Mouse (Mus musculus) midbrain, embryonic 15.5 days (tissue): ENCODE results near the gene Gm20388. TPM values are rescaled to one million over a fixed set of nuclear protein-coding genes. Genes with fewer than 3 reads are reported as not detected.
"Not testable (repeated sequence)": the region's sequence is repeated elsewhere in the genome, so short reads cannot be mapped to it uniquely, and the experiment has no call there.

Source experiments
- ATAC-seq: fragments of 200-750 bp; cut with Nextera tagmentation; replicated peaks from 2 replicates; pipeline ENCODE4 v1.8.0; 2017; ENCODE audit warnings: moderate TSS enrichment
- H3K27ac ChIP-seq: fragments of 300-500 bp; sonication (generic); 2 replicates; pipeline ENCODE4 v1.5.1; 2015; ENCODE audit warnings: mild to moderate bottlenecking, inconsistent platforms
- H3K27me3 ChIP-seq: fragments of 300-500 bp; sonication (generic); replicated peaks from 2 replicates; pipeline ENCODE4 v1.6.1; 2015; ENCODE audit warnings: inconsistent platforms
- H3K36me3 ChIP-seq: fragments of 300-500 bp; sonication (generic); replicated peaks from 2 replicates; pipeline ENCODE4 v1.6.1; 2015; ENCODE audit warnings: inconsistent platforms
- H3K4me1 ChIP-seq: fragments of 300-500 bp; sonication (generic); 2 replicates; pipeline ENCODE4 v1.6.1; 2015; ENCODE audit warnings: inconsistent platforms
- H3K4me2 ChIP-seq: fragments of 300-500 bp; sonication (generic); 2 replicates; pipeline ENCODE4 v1.6.1; 2015; ENCODE audit warnings: inconsistent platforms, mild to moderate bottlenecking, moderate library complexity
- H3K4me3 ChIP-seq: fragments of 300-500 bp; sonication (generic); 2 replicates; pipeline ENCODE4 v1.5.1; 2015; ENCODE audit warnings: mild to moderate bottlenecking, inconsistent platforms
- H3K9ac ChIP-seq: fragments of 300-500 bp; sonication (generic); 2 replicates; pipeline ENCODE4 v1.6.1; 2015; ENCODE audit warnings: mild to moderate bottlenecking, inconsistent platforms
- H3K9me3 ChIP-seq: fragments of 300-500 bp; sonication (generic); 2 replicates; pipeline ENCODE4 v1.6.1; 2016; ENCODE audit warnings: inconsistent platforms
- WGBS: fragments of 180-500 bp; shearing (Covaris S2); methylation state at CpG from one replicate; pipeline ENCODE4 v1.1.7; 2015; ENCODE audit warnings: mixed read lengths; 5-methylcytosine and 5-hydroxymethylcytosine counted together
- polyA plus RNA-seq: library from polyadenylated mRNA; unstranded; fragments of >200 nt; fragmentation: Nextera tagmentation; extraction: Ambion mirVana; gene quantifications from 2 replicates; pipeline ENCODE4 v1.2.1, GENCODE M21; 2015

Gm20388 gene
- polyA plus RNA-seq, 1 experiment from 2014 or later: 5.6 TPM

- Histone ChIP-seq H3K27ac (no peak overlapping the region), H3K27me3 (no peaks in the 10 kb centered on the region), H3K4me2 (no peak overlapping the region), H3K9ac (no peak overlapping the region), H3K9me3 (no peaks in the 10 kb centered on the region), H3K4me3 (no peak overlapping the region), H3K36me3 (peaks cover 64% of the 10 kb centered on the region), H3K4me1 (peaks cover 10% of the 10 kb centered on the region)
- ATAC-seq: no peak
- WGBS: 96% methylated on average over 6 of the region's 6 CpGs
Observed at GRCm38 (mm10) chr8:123247748-123248147, 3337.1 kb downstream of the Gm20388 start.

GRCm38 (mm10) chr8:123248596-123248995 is 3338.0 kb downstream of the Gm20388 start:
- ATAC-seq: no peak
- Histone ChIP-seq H3K4me3 (no peak overlapping the region), H3K9ac (no peak overlapping the region), H3K4me2 (no peak overlapping the region), H3K27me3 (no peaks in the 10 kb centered on the region), H3K36me3 (peaks cover 63% of the 10 kb centered on the region), H3K9me3 (no peaks in the 10 kb centered on the region), H3K27ac (no peak overlapping the region), H3K4me1 (peaks cover 17% of the 10 kb centered on the region)
- WGBS: 97% methylated on average over 8 of the region's 8 CpGs

- no peak overlapping the region for H3K9ac ChIP-seq
- H3K27me3 ChIP-seq: no peaks in the 10 kb centered on the region
- WGBS: 95% methylated on average over 5 of the region's 5 CpGs
- peaks cover 51% of the 10 kb centered on the region for H3K36me3 ChIP-seq
- no peak overlapping the region for H3K4me2 ChIP-seq
- H3K4me1 ChIP-seq: peaks cover 30% of the 10 kb centered on the region
- H3K9me3 ChIP-seq: no peaks in the 10 kb centered on the region
- H3K4me3 ChIP-seq: no peak overlapping the region
- no peak for ATAC-seq
- H3K27ac ChIP-seq: no peak overlapping the region
Observed at GRCm38 (mm10) chr8:123250940-123251339, 3340.3 kb downstream of the Gm20388 start.

- peaks cover 46% of the 10 kb centered on the region for H3K36me3 ChIP-seq
- 65% methylated on average over 4 of the region's 4 CpGs for WGBS
- H3K27ac ChIP-seq: no peak overlapping the region
- H3K9ac ChIP-seq: peak overlapping the region; percentile 99
- no peaks in the 10 kb centered on the region for H3K27me3 ChIP-seq
- peaks cover 34% of the 10 kb centered on the region for H3K4me1 ChIP-seq
- no peak for ATAC-seq
- peak overlapping the region; percentile 93 for H3K4me3 ChIP-seq
- H3K4me2 ChIP-seq: peak overlapping the region; percentile 95
- H3K9me3 ChIP-seq: no peaks in the 10 kb centered on the region
Observed at GRCm38 (mm10) chr8:123252925-123253324, 3342.3 kb downstream of the Gm20388 start.

- ATAC-seq: peak; percentile 57; the same call in 1 of the 2 replicates
- no peaks in the 10 kb centered on the region for H3K9me3 ChIP-seq
- peaks cover 46% of the 10 kb centered on the region for H3K36me3 ChIP-seq
- H3K9ac ChIP-seq: peak overlapping the region; percentile 99
- no peaks in the 10 kb centered on the region for H3K27me3 ChIP-seq
- peak overlapping the region; percentile 95 for H3K4me2 ChIP-seq
- H3K4me3 ChIP-seq: peak overlapping the region; percentile 93
- H3K4me1 ChIP-seq: peaks cover 34% of the 10 kb centered on the region
- peak overlapping the region; percentile 92 for H3K27ac ChIP-seq
- under 1% methylated on average over 40 of the region's 40 CpGs for WGBS
Observed at GRCm38 (mm10) chr8:123253451-123254098, 3342.9 kb downstream of the Gm20388 start.

- peak; percentile 96 for ATAC-seq
- Histone ChIP-seq H3K36me3 (peaks cover 42% of the 10 kb centered on the region), H3K9me3 (no peaks in the 10 kb centered on the region), H3K27me3 (no peaks in the 10 kb centered on the region), H3K27ac (peak within 1 kb of the TSS; percentile 92), H3K4me3 (peak within 1 kb of the TSS; percentile 93), H3K4me2 (peak within 1 kb of the TSS; percentile 95), H3K9ac (peak within 1 kb of the TSS; percentile 99), H3K4me1 (peaks cover 34% of the 10 kb centered on the region)
- WGBS: under 1% methylated on average over 74 of the region's 99 CpGs
Observed at GRCm38 (mm10) chr8:123254099-123254885, 3343.7 kb downstream of the Gm20388 start, which contains the start of the genes Zfp276 and Vps9d1. Zfp276 (plus strand) TSS chr8:123254195. Vps9d1 (minus strand) TSS chr8:123254348.

- H3K27me3 ChIP-seq: no peaks in the 10 kb centered on the region
- 68% methylated on average over 6 of the region's 6 CpGs for WGBS
- peaks cover 43% of the 10 kb centered on the region for H3K36me3 ChIP-seq
- peak overlapping the region; percentile 93 for H3K4me3 ChIP-seq
- H3K9ac ChIP-seq: peak overlapping the region; percentile 99; the same call in 1 of the 2 replicates
- H3K4me1 ChIP-seq: peaks cover 34% of the 10 kb centered on the region
- no peak overlapping the region for H3K27ac ChIP-seq
- H3K9me3 ChIP-seq: no peaks in the 10 kb centered on the region
- H3K4me2 ChIP-seq: peak overlapping the region; percentile 95
- no peak for ATAC-seq
Observed at GRCm38 (mm10) chr8:123255170-123255569, 3344.5 kb downstream of the Gm20388 start.

GRCm38 (mm10) chr8:123257114-123257513 is 3346.5 kb downstream of the Gm20388 start:
- 79% methylated on average over 3 of the region's 3 CpGs for WGBS
- Histone ChIP-seq H3K27ac (no peak overlapping the region), H3K4me1 (peaks cover 31% of the 10 kb centered on the region), H3K9me3 (no peaks in the 10 kb centered on the region), H3K4me3 (no peak overlapping the region), H3K36me3 (peaks cover 39% of the 10 kb centered on the region), H3K9ac (no peak overlapping the region), H3K27me3 (no peaks in the 10 kb centered on the region), H3K4me2 (no peak overlapping the region)
- ATAC-seq: no peak

GRCm38 (mm10) chr8:123257593-123257992 is 3347.0 kb downstream of the Gm20388 start:
- H3K9ac ChIP-seq, H3K27me3 ChIP-seq, H3K4me2 ChIP-seq, H3K9me3 ChIP-seq, H3K4me3 ChIP-seq, H3K27ac ChIP-seq, ATAC-seq: not testable (repeated sequence)
- Histone ChIP-seq H3K36me3 (peaks cover 39% of the 10 kb centered on the region), H3K4me1 (peaks cover 26% of the 10 kb centered on the region)
- 95% methylated on average over 8 of the region's 8 CpGs for WGBS

GRCm38 (mm10) chr8:123267926-123268656 is 3357.4 kb downstream of the Gm20388 start:
- peaks cover 61% of the 10 kb centered on the region for H3K36me3 ChIP-seq
- H3K9me3 ChIP-seq: no peaks in the 10 kb centered on the region
- 81% methylated on average over 14 of the region's 14 CpGs for WGBS
- no peak overlapping the region for H3K4me3 ChIP-seq
- ATAC-seq: no peak
- H3K9ac ChIP-seq: no peak overlapping the region
- H3K4me2 ChIP-seq: no peak overlapping the region
- no peaks in the 10 kb centered on the region for H3K27me3 ChIP-seq
- no peaks in the 10 kb centered on the region for H3K4me1 ChIP-seq
- H3K27ac ChIP-seq: no peak overlapping the region

GRCm38 (mm10) chr8:123271147-123271546 is 3360.5 kb downstream of the Gm20388 start:
- Histone ChIP-seq H3K4me1 (no peaks in the 10 kb centered on the region), H3K9me3 (no peaks in the 10 kb centered on the region), H3K4me2 (no peak overlapping the region), H3K36me3 (peaks cover 40% of the 10 kb centered on the region), H3K9ac (no peak overlapping the region), H3K4me3 (no peak overlapping the region), H3K27ac (no peak overlapping the region), H3K27me3 (no peaks in the 10 kb centered on the region)
- no peak for ATAC-seq
- WGBS: 93% methylated on average over 10 of the region's 10 CpGs

- Histone ChIP-seq H3K4me1 (no peaks in the 10 kb centered on the region), H3K9ac (no peak overlapping the region), H3K27ac (no peak overlapping the region), H3K9me3 (no peaks in the 10 kb centered on the region), H3K4me3 (no peak overlapping the region), H3K36me3 (peaks cover 33% of the 10 kb centered on the region), H3K27me3 (no peaks in the 10 kb centered on the region), H3K4me2 (no peak overlapping the region)
- 77% methylated on average over 4 of the region's 4 CpGs for WGBS
- no peak for ATAC-seq
Observed at GRCm38 (mm10) chr8:123271901-123272300, 3361.3 kb downstream of the Gm20388 start.
